Mouse (Mus musculus) right cerebral cortex, adult 2 months (tissue): ENCODE results near the gene Csf2rb.
A peak's percentile ranks its signal among the peaks of the same experiment; 100 is the strongest.

ENCODE experiments used
- DNase-seq, 2 experiments: peaks; one replicate each; pipeline ENCODE4 v3.0.0; 2021 to 2022; ENCODE audit warnings: low spot score in 2 of 2

The Csf2rb gene

GRCm38 (mm10) chr15:78378556-78378955 is 53.0 kb downstream of the Csf2rb start:
- DNase-seq: no peak

- DNase-seq: no peak
Observed at GRCm38 (mm10) chr15:78380208-78380607, 54.7 kb downstream of the Csf2rb start.

GRCm38 (mm10) chr15:78380741-78381140 is 55.2 kb downstream of the Csf2rb start:
- no peak for DNase-seq

GRCm38 (mm10) chr15:78382115-78382514 is 56.6 kb downstream of the Csf2rb start:
- DNase-seq: no peak

GRCm38 (mm10) chr15:78383450-78384219 is 58.1 kb downstream of the Csf2rb start:
- peak in 1 of 2 experiments; percentile 18 for DNase-seq

GRCm38 (mm10) chr15:78384220-78385116 is 58.9 kb downstream of the Csf2rb start:
- no peak for DNase-seq

- no peak for DNase-seq
Observed at GRCm38 (mm10) chr15:78385564-78385963, 60.0 kb downstream of the Csf2rb start.

GRCm38 (mm10) chr15:78390855-78391254 is 65.3 kb downstream of the Csf2rb start:
- DNase-seq: no peak

GRCm38 (mm10) chr15:78395478-78395962 is 70.0 kb downstream of the Csf2rb start, which contains the start of gene Tex33:
Gene Tex33, minus strand, starts transcription at chr15:78395912.
- no peak for DNase-seq

- DNase-seq: no peak
Observed at GRCm38 (mm10) chr15:78401345-78401744, 75.8 kb downstream of the Csf2rb start.

GRCm38 (mm10) chr15:78401921-78402320 is 76.4 kb downstream of the Csf2rb start:
- DNase-seq: peak in 1 of 2 experiments; percentile 44

GRCm38 (mm10) chr15:78402423-78402822 is 76.9 kb downstream of the Csf2rb start:
- DNase-seq: no peak

GRCm38 (mm10) chr15:78403301-78403741 is 77.8 kb downstream of the Csf2rb start:
- no peak for DNase-seq
